Mouse (Mus musculus): ENCODE data around the gene Dll4.

GRCm38 (mm10) chr2:119293311-119293710 lies 32.3 kb upstream of the Dll4 start:
- no peak for TF ChIP-seq EP300 (optimal IDR thresholded peaks at IDR 0.05)
- no peak for TF ChIP-seq CTCF (IDR thresholded peaks at IDR 0.05; ENCODE audit: low read depth)
